ENCODE assay signal across 16 mouse cellular contexts in genomic region chr15:77008851-77009250, GRCm38 (mm10). TPM values are rescaled to one million over a fixed set of nuclear protein-coding genes. Genes with fewer than 3 reads are reported as not detected.
A peak's percentile ranks its signal among the peaks of the same experiment; 100 is the strongest.
DNase-seq lines count a peak whose midpoint lies in the region; ATAC-seq and TF ChIP-seq lines count a peak whose summit lies in the region.
"Had no signal": no experiment of that assay in that cellular context is flagged by ENCODE, and none has a peak within 500 bp of the region (broad histone marks: within the 10 kb centered on the region; RNA-seq: fewer than 3 reads in every experiment).

No protein-coding gene starts in this region.

- peak overlapping the region; percentile 62 for H3K27ac ChIP-seq in gastrocnemius, adult 2 months
- H3K27ac ChIP-seq in kidney, embryonic 16.5 days (ENCODE audit: low read length), result no peak overlapping the region
- no peak overlapping the region for H3K27ac ChIP-seq in midbrain, postnatal 0 days (ENCODE audit: low read depth, low read length)
- H3K27ac ChIP-seq: embryonic facial prominence, embryonic 13.5 days; hindbrain, postnatal 0 days; kidney, postnatal 0 days; limb, embryonic 12.5 days; midbrain, embryonic 10.5 days had no signal

- TF ChIP-seq CTCF in gastrocnemius, adult 2 months (IDR thresholded peaks at IDR 0.05), result no peak
- TF ChIP-seq CTCF in midbrain, postnatal 0 days (IDR thresholded peaks at IDR 0.05), result no peak

- intact Hi-C loops in gastrocnemius, adult 2 months (cut with DNase I), result loop anchor here (5.0 kb wide), 1 partner anchor 37 kb away; no protein-coding TSS in a partner anchor
- intact Hi-C loops in gastrocnemius, postnatal 36 days (cut with DNase I), result loop anchor here (5.0 kb wide), 1 partner anchor 37 kb away; no protein-coding TSS in a partner anchor

- peaks cover 6% of the 10 kb centered on the region for H3K4me1 ChIP-seq in kidney, embryonic 16.5 days (ENCODE audit: insufficient read depth, low read length)
- 0 out of 2 replicates have a peak, but pooled peaks cover 4% of the 10 kb centered on the region for H3K4me1 ChIP-seq in midbrain, postnatal 0 days (ENCODE audit: insufficient read depth, low read length)

- no peak for ATAC-seq in kidney, embryonic 16.5 days (ENCODE audit: low FRiP score, low TSS enrichment)
- ATAC-seq in midbrain, postnatal 0 days (ENCODE audit: low FRiP score), result no peak
- ATAC-seq: forebrain, postnatal 0 days; hindbrain, postnatal 0 days had no signal

- H3K9ac ChIP-seq in kidney, embryonic 16.5 days (replicated peaks; ENCODE audit: low read length), result no peak overlapping the region
- no peak overlapping the region for H3K9ac ChIP-seq in midbrain, postnatal 0 days (replicated peaks; ENCODE audit: low read length, poor library complexity, severe bottlenecking)
- H3K9ac ChIP-seq: embryonic facial prominence, embryonic 13.5 days; forebrain, postnatal 0 days; limb, embryonic 12.5 days had no signal

- no peak overlapping the region for H3K4me3 ChIP-seq in gastrocnemius, adult 2 months
- no peak overlapping the region for H3K4me3 ChIP-seq in kidney, embryonic 16.5 days (ENCODE audit: low read length)
- no peak overlapping the region for H3K4me3 ChIP-seq in midbrain, postnatal 0 days (ENCODE audit: low read depth, low read length)
- H3K4me3 ChIP-seq: embryonic facial prominence, embryonic 13.5 days; limb, embryonic 12.5 days; midbrain, embryonic 10.5 days had no signal

- 95% methylated on average over 6 of the region's 6 CpGs for WGBS in kidney, embryonic 16.5 days
- 93% methylated on average over 6 of the region's 6 CpGs for WGBS in midbrain, postnatal 0 days

- no peak overlapping the region for H3K4me2 ChIP-seq in kidney, embryonic 16.5 days (replicated peaks; ENCODE audit: low read depth, low read length)
- no peak overlapping the region for H3K4me2 ChIP-seq in midbrain, postnatal 0 days (ENCODE audit: low read depth, low read length, poor library complexity, severe bottlenecking)
- H3K4me2 ChIP-seq: embryonic facial prominence, embryonic 13.5 days; limb, embryonic 12.5 days had no signal

- DNase-seq in gastrocnemius, adult 2 months, result peak; percentile 80
- DNase-seq in gastrocnemius, postnatal 36 days, result no peak
- DNase-seq in kidney, adult 18-20 months, result peak; percentile 61
- DNase-seq in urinary bladder, postnatal 14 days (ENCODE audit: low spot score), result peak; percentile 34
- DNase-seq in urinary bladder, postnatal 10 days (ENCODE audit: low spot score), result no peak
- no peak for DNase-seq in midbrain, postnatal 0 days (ENCODE audit: low spot score)
- DNase-seq: cerebellum, adult 9-11 months; forebrain, postnatal 0 days; lung, postnatal 36 days; thymus, postnatal 25 days had no signal

- H3K27me3 ChIP-seq in kidney, embryonic 16.5 days (ENCODE audit: insufficient read depth, low read length), result no peaks in the 10 kb centered on the region
- no peaks in the 10 kb centered on the region for H3K27me3 ChIP-seq in midbrain, postnatal 0 days (ENCODE audit: insufficient read depth, low read length)
- H3K27me3 ChIP-seq: embryonic facial prominence, embryonic 13.5 days; limb, embryonic 12.5 days had no signal

- no peaks in the 10 kb centered on the region for H3K9me3 ChIP-seq in kidney, embryonic 16.5 days (ENCODE audit: low read length)
- H3K9me3 ChIP-seq in midbrain, postnatal 0 days (ENCODE audit: low read length), result no peaks in the 10 kb centered on the region
- H3K9me3 ChIP-seq: embryonic facial prominence, embryonic 13.5 days; limb, embryonic 12.5 days; midbrain, embryonic 10.5 days had no signal

- no peaks in the 10 kb centered on the region for H3K36me3 ChIP-seq in kidney, embryonic 16.5 days (ENCODE audit: insufficient read depth, low read length)
- H3K36me3 ChIP-seq in midbrain, postnatal 0 days (ENCODE audit: insufficient read depth, low read length), result no peaks in the 10 kb centered on the region
- H3K36me3 ChIP-seq: embryonic facial prominence, embryonic 13.5 days; limb, embryonic 12.5 days; midbrain, embryonic 10.5 days had no signal

RNA-seq across cellular contexts. Expression of gene Apol6, which starts 35.7 kb away (rescaled TPM):
- 10 to 100 TPM; 27.7 to 71.1 TPM for total RNA-seq in gastrocnemius, adult 2 months (2021)
- total RNA-seq in gastrocnemius, postnatal 36 days (2021), result 10 to 100 TPM; 34.5 to 38.8 TPM
- polyA plus RNA-seq in kidney, embryonic 16.5 days (2015; fragmentation: Nextera tagmentation; extraction: Ambion mirVana), result not detected in 2 replicates
- 0.14 and 0.16 TPM in 2 replicates for total RNA-seq in midbrain, postnatal 0 days (2014; rRNA removed)
- 0.15 and 0.16 TPM in 2 replicates for polyA plus RNA-seq in midbrain, postnatal 0 days (2015; fragmentation: Nextera tagmentation; extraction: Ambion mirVana)
- polyA plus RNA-seq: forebrain, postnatal 0 days; hindbrain, postnatal 0 days; limb, embryonic 12.5 days; midbrain, embryonic 10.5 days had no signal

RNA-seq across cellular contexts. Expression of gene Mb, which starts 41.6 kb away (rescaled TPM):
- total RNA-seq in gastrocnemius, adult 2 months (2021), result 1,000 to 10,000 TPM; 3,091 to 7,772 TPM
- total RNA-seq in gastrocnemius, postnatal 36 days (2021), result 1,000 to 10,000 TPM; 2,788 to 3,377 TPM
- polyA plus RNA-seq in kidney, embryonic 16.5 days (2015; fragmentation: Nextera tagmentation; extraction: Ambion mirVana), result 0.64 and 0.71 TPM in 2 replicates
- total RNA-seq in midbrain, postnatal 0 days (2014; rRNA removed), result 0.66 TPM in 1 of 2 replicates, not detected in the other
- 0.53 and 0.69 TPM in 2 replicates for polyA plus RNA-seq in midbrain, postnatal 0 days (2015; fragmentation: Nextera tagmentation; extraction: Ambion mirVana)
- total RNA-seq: hindbrain, postnatal 0 days had no signal

Comparison
In these comparisons a context has a peak if more than half of its experiments do, and no peak if none do; other contexts are left out.
1. DNase-seq: peak in gastrocnemius, adult 2 months (single experiment), kidney, adult 18-20 months (single experiment) and urinary bladder, postnatal 14 days (single experiment); none in gastrocnemius, postnatal 36 days (0 of 2), urinary bladder, postnatal 10 days (single experiment) and midbrain, postnatal 0 days (single experiment).
2. RNA of gene Apol6, which starts 35.7 kb away (total RNA-seq): 27.7 to 71.1 TPM in gastrocnemius, adult 2 months and 34.5 to 38.8 TPM in gastrocnemius, postnatal 36 days; 0.14 to 0.16 TPM in midbrain, postnatal 0 days; every median in the first group is over 10 times any median in the second.
3. RNA of gene Mb, which starts 41.6 kb away (total RNA-seq): 3,091 to 7,772 TPM in gastrocnemius, adult 2 months and 2,788 to 3,377 TPM in gastrocnemius, postnatal 36 days; 0.66 TPM in midbrain, postnatal 0 days; every median in the first group is over 1,000 times any median in the second.